Mouse (Mus musculus) frontal cortex, adult (tissue): Measurements from ENCODE around the gene Specc1l.
A peak's percentile ranks its signal among the peaks of the same experiment; 100 is the strongest.
"Not testable (repeated sequence)": the region's sequence is repeated elsewhere in the genome, so short reads cannot be mapped to it uniquely, and the experiment has no call there.

ENCODE experiments used
- ATAC-seq: cut with Nextera tagmentation; 2 replicates; pipeline ENCODE4 v1.9.2; 2017; ENCODE audit warnings: mild to moderate bottlenecking, moderate library complexity, mixed read lengths; ENCODE audit not compliant: low TSS enrichment

The Specc1l gene

GRCm38 (mm10) chr10:75277501-75277900 lies 65.6 kb downstream of the Specc1l start:
- ATAC-seq = peak; percentile 59

GRCm38 (mm10) chr10:75282648-75283047 lies 70.8 kb downstream of the Specc1l start:
- no peak for ATAC-seq

GRCm38 (mm10) chr10:75283821-75284220 lies 71.9 kb downstream of the Specc1l start:
- no peak for ATAC-seq

GRCm38 (mm10) chr10:75288579-75288978 lies 76.7 kb downstream of the Specc1l start:
- ATAC-seq = no peak

GRCm38 (mm10) chr10:75289392-75289791 lies 77.5 kb downstream of the Specc1l start:
- no peak for ATAC-seq

- ATAC-seq = no peak
These were observed 78.8 kb downstream of the Specc1l start for GRCm38 (mm10) chr10:75290650-75291049.

- ATAC-seq = no peak
These were observed 79.5 kb downstream of the Specc1l start for GRCm38 (mm10) chr10:75291338-75291737.

- not testable (repeated sequence) for ATAC-seq
These were observed 80.3 kb downstream of the Specc1l start for GRCm38 (mm10) chr10:75292206-75292605.

GRCm38 (mm10) chr10:75293288-75293687 lies 81.4 kb downstream of the Specc1l start:
- ATAC-seq = no peak

GRCm38 (mm10) chr10:75294362-75294761 lies 82.5 kb downstream of the Specc1l start:
- no peak for ATAC-seq

- ATAC-seq = no peak
These were observed 83.1 kb downstream of the Specc1l start for GRCm38 (mm10) chr10:75294926-75295325.

GRCm38 (mm10) chr10:75298608-75299007 lies 86.7 kb downstream of the Specc1l start:
- no peak for ATAC-seq

- ATAC-seq = no peak
These were observed 88.0 kb downstream of the Specc1l start for GRCm38 (mm10) chr10:75299785-75300418.

- no peak for ATAC-seq
These were observed 89.4 kb downstream of the Specc1l start for GRCm38 (mm10) chr10:75301195-75301806.

GRCm38 (mm10) chr10:75301937-75302336 lies 90.1 kb downstream of the Specc1l start:
- ATAC-seq = no peak

- no peak for ATAC-seq
These were observed 90.7 kb downstream of the Specc1l start for GRCm38 (mm10) chr10:75302536-75302935.

GRCm38 (mm10) chr10:75303324-75304048 lies 91.6 kb downstream of the Specc1l start:
- ATAC-seq = peak; percentile 82

GRCm38 (mm10) chr10:75304049-75304405 lies 92.2 kb downstream of the Specc1l start:
- ATAC-seq = peak; percentile 45

- ATAC-seq = peak; percentile 46
These were observed 92.5 kb downstream of the Specc1l start for GRCm38 (mm10) chr10:75304413-75304812.

- no peak for ATAC-seq
These were observed 95.3 kb downstream of the Specc1l start for GRCm38 (mm10) chr10:75307130-75307529.

- ATAC-seq = no peak
These were observed 100.5 kb downstream of the Specc1l start for GRCm38 (mm10) chr10:75312361-75312760.

- no peak for ATAC-seq
These were observed 102.5 kb downstream of the Specc1l start for GRCm38 (mm10) chr10:75314190-75314980.
